Mouse (Mus musculus): Measurements from ENCODE around the gene Oscp1.

GRCm38 (mm10) chr4:126113243-126113642 is 54.9 kb downstream of the Oscp1 start:
- TF ChIP-seq POLR2A (IDR thresholded peaks at IDR 0.05; ENCODE audit: extremely low read depth, insufficient read depth, low read length) (no peak), CTCF (IDR thresholded peaks at IDR 0.05; ENCODE audit: low read depth, low read length) (no peak)

All from liver, adult 2 months (tissue).